Mouse (Mus musculus) adrenal gland, postnatal 4 days (tissue): ENCODE data around the gene Olfr1153. TPM values are rescaled to one million over a fixed set of nuclear protein-coding genes. Genes with fewer than 3 reads are reported as not detected.

Experiments
- DNase-seq, 2 experiments: peaks; one replicate each; pipeline ENCODE4 v3.0.0; 2021 to 2022; ENCODE audit warnings: low spot score in 2 of 2, mixed read lengths in 2 of 2
- long read RNA-seq, 2 experiments: library from polyadenylated mRNA; stranded (forward); transcript quantifications; one replicate each; pipeline ENCODE4 v2.0.0; 2021
- total RNA-seq, 2 experiments: library from RNA; stranded (reverse); gene quantifications; 2 replicates each; pipeline ENCODE4 v1.2.3; 2021

The Olfr1153 gene
- total RNA-seq = not detected
- long read RNA-seq, experiment 1 = 0 reads
- long read RNA-seq, experiment 2 = 0 reads

DNA sequence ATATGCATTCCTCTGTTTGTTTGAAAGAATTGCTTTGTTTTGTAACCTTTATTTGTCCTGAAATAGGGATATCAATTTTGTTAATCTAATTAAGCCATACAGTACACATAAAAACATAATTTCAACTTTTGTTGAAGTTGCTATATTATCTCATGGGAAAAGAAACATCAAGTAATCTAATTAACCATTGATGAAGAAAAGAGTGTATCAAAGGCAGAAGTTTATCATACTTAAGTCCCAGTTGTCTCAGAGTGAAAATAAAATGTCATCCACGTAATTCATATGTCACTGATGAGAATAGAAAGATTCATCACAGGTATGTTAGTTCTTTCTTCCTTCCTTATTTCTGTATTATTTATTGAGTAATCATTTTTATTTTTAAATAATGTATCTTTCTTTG lies at the start of gene Olfr1153:
Gene Olfr1153 (plus strand): TSS at position 301 of the 400 bp plus-strand sequence.
- DNase-seq = no peak

DNA sequence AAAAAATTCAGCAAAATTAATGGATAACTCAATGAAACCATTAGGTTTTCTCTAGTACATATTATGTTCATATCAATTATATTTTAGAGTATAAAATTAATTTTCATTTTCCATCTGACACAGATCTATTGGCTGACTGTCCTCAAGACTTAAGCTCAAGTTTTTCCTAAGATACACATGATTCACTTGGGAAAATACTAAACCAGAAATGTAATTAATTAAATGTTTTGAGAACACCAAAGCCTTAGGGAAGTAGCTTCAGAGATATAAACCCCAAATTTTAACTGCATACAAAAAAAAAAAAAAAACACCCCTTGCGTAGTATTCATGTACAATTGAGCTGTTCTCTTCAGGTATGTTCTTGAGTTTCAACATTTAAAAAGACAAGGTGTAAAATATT lies 39.2 kb upstream of the Olfr1153 start, which contains the start of gene Olfr1151:
Gene Olfr1151 (plus strand): TSS at position 301 of the 400 bp plus-strand sequence.
- DNase-seq = no peak

DNA sequence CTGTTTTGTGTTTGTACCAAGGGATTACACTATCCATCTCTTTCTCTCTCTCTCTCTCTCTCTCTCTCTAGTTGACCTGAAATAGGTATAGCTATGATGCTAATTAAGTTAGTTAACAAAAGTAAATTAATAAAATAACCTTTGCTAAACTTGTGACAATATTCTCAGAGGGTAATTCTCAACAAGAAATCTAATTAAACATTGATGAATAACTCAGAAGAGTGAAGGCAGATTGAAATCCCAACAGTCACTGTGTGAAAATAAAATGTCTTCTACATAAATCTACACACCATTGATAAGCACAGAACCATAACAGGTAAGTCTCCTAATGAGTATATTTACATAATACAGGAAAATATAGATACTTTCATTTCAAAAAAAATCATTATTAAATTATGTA lies 28.6 kb upstream of the Olfr1153 start, which contains the start of gene Olfr1152:
Gene Olfr1152 (plus strand): TSS at position 301 of the 400 bp plus-strand sequence.
- DNase-seq = no peak

DNA sequence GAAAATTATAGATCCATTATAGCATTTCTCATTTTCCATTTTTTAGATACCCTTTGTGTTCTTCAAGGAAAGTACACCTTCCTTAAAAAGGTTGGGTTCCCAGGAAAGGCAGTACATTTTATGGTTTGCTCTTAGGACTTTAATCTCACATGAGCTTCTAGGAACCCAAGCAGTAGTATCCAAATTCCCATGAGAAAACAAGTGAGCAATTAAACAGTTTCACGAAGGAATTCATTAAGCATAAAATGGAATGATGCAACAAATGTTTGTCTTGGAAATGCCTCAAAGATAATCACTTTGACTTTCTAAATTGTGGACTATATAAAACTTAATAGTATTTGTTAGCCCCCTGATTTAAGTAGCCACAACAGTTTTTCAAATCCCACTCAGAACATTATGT lies 10.3 kb downstream of the Olfr1153 start, which contains the start of gene Olfr1154:
Gene Olfr1154 (minus strand): TSS at position 101 of the 400 bp plus-strand sequence.
- DNase-seq = no peak

DNA sequence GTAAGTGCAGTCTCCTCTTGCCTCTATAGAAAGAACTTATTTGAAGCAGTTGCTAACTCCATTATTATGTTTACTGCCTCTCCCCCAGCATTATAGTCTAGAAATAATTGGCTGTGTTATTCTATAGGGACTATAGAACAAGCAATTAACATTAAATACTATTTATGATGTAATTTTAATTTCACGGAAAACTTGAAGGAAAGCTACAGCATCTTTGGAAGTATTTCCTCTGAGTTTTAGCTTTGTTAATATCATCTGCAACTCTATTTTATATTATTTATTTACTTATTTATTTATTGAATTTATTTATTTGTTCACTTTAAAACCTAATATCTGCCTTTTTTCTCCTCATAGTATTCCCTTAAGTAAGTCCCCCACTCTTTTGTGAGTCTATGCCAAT lies 50.3 kb downstream of the Olfr1153 start, which contains the start of gene Olfr1155:
Gene Olfr1155 (minus strand): TSS at position 101 of the 400 bp plus-strand sequence.
- DNase-seq = no peak

Other genes with a start within 250 kb of the Olfr1153 start
- not detected for gene Olfr1133, start 247.6 kb upstream of the Olfr1153 start, total RNA-seq
- not detected for gene Olfr1134, start 236.5 kb upstream of the Olfr1153 start, total RNA-seq
- not detected for gene Olfr1135, start 221.3 kb upstream of the Olfr1153 start, total RNA-seq
- gene Olfr1136, start 201.0 kb upstream of the Olfr1153 start, total RNA-seq = not detected
- gene Olfr1137, start 181.8 kb upstream of the Olfr1153 start, total RNA-seq = not detected
- not detected for gene Olfr1138, start 155.0 kb upstream of the Olfr1153 start, total RNA-seq
- not detected for gene Olfr1140, start 151.2 kb upstream of the Olfr1153 start, total RNA-seq
- not detected for gene Olfr1141, start 141.0 kb upstream of the Olfr1153 start, total RNA-seq
- gene Olfr152, start 115.5 kb upstream of the Olfr1153 start, total RNA-seq = not detected
- gene Olfr1143, start 94.4 kb upstream of the Olfr1153 start, total RNA-seq = not detected
- not detected for gene Olfr1145, start 85.1 kb upstream of the Olfr1153 start, total RNA-seq
- not detected for gene Olfr1148, start 64.4 kb upstream of the Olfr1153 start, total RNA-seq
- not detected for gene Olfr1150-ps1, start 51.0 kb upstream of the Olfr1153 start, total RNA-seq
- not detected for gene Olfr1151, start 39.1 kb upstream of the Olfr1153 start, total RNA-seq
- not detected for gene Olfr1152, start 28.5 kb upstream of the Olfr1153 start, total RNA-seq
- gene Olfr1154, start 10.2 kb downstream of the Olfr1153 start, total RNA-seq = not detected
- not detected for gene Olfr1155, start 50.2 kb downstream of the Olfr1153 start, total RNA-seq
- not detected for gene Olfr1156, start 58.1 kb downstream of the Olfr1153 start, total RNA-seq
- gene Olfr1157, start 73.3 kb downstream of the Olfr1153 start, total RNA-seq = not detected
- not detected for gene Olfr74, start 79.7 kb downstream of the Olfr1153 start, total RNA-seq
- gene Olfr1158, start 95.2 kb downstream of the Olfr1153 start, total RNA-seq = not detected
- not detected for gene Olfr1160, start 113.3 kb downstream of the Olfr1153 start, total RNA-seq
- gene Olfr1161, start 127.8 kb downstream of the Olfr1153 start, total RNA-seq = not detected
- not detected for gene Olfr73, start 142.7 kb downstream of the Olfr1153 start, total RNA-seq
- not detected for gene Olfr1162, start 156.2 kb downstream of the Olfr1153 start, total RNA-seq
- not detected for gene Olfr1163, start 176.9 kb downstream of the Olfr1153 start, total RNA-seq
- not detected for gene Olfr1164, start 199.0 kb downstream of the Olfr1153 start, total RNA-seq
- not detected for gene Olfr1166, start 233.3 kb downstream of the Olfr1153 start, total RNA-seq